Mouse (Mus musculus) gastrocnemius, postnatal 14 days (tissue): Measurements from ENCODE around the gene Pard3. TPM values are rescaled to one million over a fixed set of nuclear protein-coding genes. Genes with fewer than 3 reads are reported as not detected.

Source experiments
- DNase-seq: peaks from one replicate; pipeline ENCODE4 v3.0.0; 2021; ENCODE audit warnings: mixed read lengths
- intact Hi-C: fragments of 180-260 bp; cut with DNase I; formaldehyde crosslinking; loops from one replicate; pipeline ENCODE4 v1.15.1; 2025; ENCODE audit warnings: low total_unique reads
- total RNA-seq, 2 experiments: library from RNA; stranded (reverse); gene quantifications; 2 replicates each; pipeline ENCODE4 v1.2.3; 2021

Gene Pard3
- total RNA-seq, 2 experiments from 2014 or later, result 23.9 to 25.7 TPM

DNA sequence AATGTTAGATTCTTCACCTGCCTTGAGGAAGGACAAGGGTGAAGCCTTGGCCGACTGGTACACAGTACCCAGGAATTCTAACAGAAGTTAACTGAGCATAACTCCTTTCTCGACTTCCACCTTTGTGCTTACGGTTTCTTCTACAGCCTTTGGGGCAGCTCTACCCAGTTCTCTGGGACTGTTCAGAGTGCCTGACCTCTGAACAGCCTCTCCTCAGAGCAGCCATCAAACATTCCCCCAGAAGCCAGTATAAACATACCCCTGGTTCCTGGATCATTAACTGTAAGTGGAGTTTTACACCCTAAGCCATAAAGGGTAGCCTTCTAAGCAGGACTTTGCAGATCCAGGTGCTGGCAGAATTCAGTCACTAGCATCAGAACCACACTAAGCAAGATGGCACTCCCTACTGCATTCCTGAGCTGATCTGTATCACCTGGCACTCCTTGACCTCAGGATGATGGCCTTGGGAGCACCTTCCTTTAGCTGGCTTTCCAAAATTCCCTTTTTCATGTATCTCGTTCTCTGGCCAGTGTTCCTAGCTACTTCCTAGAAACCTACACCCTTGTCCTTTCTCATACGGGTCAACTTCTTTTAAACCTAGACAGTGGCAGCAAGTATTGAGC, 374.0 kb downstream of the Pard3 start:
- no peak for DNase-seq
- intact Hi-C loops, result loop anchor here (10.0 kb wide), 2 partner anchors 927 to 1047 kb away; no protein-coding TSS in a partner anchor

DNA sequence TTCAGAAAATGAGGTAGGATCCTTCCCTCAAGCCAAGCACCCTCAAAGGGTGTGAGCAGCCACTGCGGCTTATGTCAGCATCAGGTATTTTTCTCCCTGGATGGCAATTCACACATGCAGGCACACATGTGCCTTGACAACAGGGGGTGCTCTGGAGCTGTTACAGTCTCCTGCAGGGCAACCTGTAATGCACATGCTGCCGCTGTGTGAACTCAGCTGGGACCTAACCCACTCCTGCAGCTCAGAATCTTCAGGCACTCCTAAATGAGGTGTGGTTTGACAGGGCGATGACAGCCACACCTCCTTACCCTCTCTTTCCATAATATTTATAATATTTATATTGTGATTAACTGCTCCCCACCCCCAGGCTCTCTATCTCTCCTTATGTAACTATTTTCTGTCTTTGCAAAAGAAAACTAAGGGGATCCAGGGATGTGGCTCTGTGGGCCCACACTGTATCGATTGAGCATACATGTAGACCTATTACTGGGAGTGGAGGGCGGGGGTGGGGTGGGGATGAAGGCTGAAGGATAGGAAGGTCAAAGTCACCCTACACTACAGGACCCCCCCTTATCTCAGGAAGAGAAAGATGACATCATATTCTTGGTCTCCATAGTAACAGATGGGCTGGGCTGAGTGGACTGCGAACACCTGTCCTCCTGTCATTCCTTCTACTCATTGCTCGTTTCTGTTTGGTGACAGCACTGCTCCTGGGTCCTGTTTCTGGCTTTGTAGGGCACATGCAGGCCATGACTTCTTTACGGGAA, 375.1 kb downstream of the Pard3 start:
- peak; percentile 40 for DNase-seq
- intact Hi-C loops, result loop anchor here (10.0 kb wide), 2 partner anchors 926 to 1046 kb away; no protein-coding TSS in a partner anchor

DNA sequence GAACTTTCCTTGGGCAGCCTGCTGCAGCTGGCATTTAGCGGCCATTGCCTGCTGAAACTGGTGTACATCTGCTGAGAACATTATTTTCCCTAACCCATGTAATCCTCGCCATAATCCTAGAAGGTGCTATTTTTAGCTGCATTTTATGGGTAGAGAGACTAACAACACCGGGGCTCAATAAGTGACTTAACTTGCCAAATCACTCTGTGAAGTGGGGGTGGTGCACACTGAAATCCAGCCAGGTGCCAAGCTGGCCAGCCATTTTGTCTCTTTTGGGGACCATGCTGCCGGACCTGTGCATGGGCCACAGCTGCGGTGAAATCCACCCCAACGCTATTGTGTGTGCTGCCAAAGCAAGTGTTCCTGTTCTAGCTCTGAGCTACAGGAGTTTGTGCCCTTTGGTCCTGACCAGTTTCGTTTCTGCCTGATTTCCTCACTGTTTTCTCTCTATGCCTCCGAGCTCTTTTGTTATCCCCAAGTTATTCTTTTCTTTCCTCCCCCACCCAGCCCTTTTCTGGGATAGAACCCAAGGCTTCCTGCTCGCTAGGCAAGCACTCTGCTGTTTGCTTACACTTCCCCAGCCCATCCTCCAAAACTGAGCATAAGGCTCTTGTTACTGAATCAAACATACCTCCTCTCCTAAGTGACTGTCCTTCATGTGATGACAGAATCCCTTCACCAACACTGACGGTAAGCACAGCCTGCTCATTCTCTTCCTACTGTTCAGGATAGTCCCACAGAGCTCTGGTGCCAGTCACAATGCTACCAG, 375.9 kb downstream of the Pard3 start:
- intact Hi-C loops, result loop anchor here (10.0 kb wide), 2 partner anchors 925 to 1045 kb away; no protein-coding TSS in a partner anchor
- peak; percentile 39 for DNase-seq

DNA sequence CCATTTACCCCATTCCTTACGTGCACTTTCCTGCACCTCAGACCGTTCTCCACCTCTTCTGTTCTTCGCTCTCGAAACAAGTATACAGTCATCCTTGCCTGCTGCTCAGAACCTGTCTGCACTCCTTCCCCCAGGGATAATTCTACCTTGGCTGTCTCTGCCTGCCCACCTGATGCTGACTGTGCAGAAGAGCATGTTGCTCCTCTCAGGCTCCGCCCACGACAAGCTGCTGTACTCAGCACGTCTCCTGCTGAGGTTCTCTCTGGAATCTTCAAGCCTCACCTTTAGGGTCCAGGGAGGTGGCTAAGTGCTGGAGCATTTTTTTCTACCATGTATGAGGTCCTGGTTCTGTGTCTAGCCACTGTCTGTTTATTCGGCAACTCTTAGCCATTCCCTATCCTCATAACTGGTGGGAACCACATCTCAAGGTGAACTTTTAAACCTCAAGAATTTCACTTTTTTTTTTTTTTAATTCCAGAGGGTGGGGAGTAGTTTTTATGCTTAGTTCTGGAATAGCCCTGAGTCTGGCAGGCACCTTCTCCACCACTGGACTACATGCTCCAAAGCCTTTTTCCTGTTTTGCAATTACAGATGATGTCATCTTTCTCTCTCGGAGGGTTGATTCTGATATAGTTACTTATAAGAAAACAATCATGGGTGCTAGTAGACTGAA, 376.6 kb downstream of the Pard3 start:
- DNase-seq, result no peak
- intact Hi-C loops, result no loop called here

DNA sequence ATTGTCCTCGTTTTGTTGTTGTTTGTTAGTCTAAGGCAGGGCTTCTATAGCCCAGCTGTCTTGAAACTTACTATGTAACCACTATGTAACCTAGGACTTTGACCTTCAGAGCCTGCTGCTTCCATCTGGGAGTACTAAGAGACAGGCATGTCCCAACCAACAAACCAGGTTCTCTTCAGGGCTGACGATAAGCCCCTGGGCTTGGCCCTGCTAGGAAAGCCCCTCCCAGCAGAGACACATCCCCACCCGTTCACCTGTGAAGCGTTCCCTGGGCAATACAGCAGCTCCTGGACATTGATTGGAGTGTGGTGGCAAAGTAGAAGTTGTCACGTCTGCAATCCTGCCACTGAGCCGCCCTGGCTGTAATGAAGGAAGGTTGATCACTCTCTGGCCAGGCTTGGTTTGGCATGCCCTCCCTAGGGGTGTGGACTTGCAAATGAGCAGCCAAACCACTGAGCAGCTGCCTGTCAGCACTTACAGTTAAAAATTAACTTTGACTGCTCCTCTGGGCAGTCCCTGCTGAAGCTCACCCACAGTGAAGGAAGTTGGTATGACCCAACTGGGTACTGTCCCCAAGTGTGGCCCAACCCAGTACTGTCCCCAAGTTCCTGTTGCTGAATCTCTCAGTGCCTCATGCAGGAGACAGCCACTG, 377.3 kb downstream of the Pard3 start:
- DNase-seq, result peak; percentile 75
- intact Hi-C loops, result no loop called here

DNA sequence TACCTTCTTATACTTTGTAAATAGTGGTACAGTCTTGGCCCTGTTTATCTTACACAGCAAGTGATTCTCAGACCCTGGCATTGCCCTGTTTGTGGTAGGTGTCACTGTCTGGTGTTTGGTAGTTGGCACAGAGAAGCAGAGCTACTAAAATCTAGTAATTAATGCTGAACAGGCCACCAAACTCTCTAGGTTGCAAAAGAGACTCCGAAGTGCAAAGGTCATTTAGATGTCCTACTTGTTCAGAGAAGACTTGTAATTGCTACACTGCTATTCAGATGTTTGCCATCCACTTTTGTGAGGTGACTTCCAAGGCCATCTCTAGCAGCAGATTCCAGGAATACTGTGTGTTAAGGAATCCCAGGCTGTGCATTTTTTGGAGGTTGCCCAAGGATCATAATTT, 383.7 kb downstream of the Pard3 start:
- intact Hi-C loops, result no loop called here
- DNase-seq, result no peak

DNA sequence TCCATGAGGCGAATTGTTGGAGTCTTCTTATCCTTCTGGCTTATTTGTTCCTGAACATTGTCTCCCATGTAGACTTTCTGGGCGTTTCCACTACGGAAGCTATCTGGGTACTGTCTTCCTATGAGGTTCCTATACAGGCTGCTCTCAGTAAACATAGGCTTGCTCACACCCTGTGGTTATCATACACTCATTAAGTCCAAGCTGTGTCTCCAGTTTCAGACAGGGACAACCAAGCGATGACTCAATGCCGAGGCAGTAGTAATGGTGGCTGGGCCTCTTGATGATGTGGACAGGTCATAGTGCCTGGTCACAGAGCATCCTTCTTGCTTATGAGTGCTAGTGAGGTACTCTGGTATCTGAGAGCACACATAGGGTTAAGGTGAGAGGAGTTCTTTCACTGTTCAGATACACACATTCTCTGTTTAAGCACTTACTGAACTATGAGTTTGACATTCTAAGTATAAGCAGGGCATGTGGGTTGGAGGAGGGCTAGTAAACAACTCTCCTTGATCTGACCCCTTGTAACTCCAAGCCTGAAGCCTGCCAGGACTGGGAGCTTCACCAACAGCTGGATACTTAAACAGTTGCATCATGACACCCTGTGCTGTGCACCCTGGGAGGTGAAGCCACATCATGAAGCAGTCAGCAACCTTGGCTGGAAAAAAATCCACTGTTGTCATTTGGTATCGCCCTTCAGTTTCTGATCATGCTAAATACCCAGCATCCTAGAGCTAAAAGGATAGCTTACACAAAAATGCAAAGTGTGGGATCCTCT, 385.6 kb downstream of the Pard3 start:
- intact Hi-C loops, result no loop called here
- DNase-seq, result no peak

DNA sequence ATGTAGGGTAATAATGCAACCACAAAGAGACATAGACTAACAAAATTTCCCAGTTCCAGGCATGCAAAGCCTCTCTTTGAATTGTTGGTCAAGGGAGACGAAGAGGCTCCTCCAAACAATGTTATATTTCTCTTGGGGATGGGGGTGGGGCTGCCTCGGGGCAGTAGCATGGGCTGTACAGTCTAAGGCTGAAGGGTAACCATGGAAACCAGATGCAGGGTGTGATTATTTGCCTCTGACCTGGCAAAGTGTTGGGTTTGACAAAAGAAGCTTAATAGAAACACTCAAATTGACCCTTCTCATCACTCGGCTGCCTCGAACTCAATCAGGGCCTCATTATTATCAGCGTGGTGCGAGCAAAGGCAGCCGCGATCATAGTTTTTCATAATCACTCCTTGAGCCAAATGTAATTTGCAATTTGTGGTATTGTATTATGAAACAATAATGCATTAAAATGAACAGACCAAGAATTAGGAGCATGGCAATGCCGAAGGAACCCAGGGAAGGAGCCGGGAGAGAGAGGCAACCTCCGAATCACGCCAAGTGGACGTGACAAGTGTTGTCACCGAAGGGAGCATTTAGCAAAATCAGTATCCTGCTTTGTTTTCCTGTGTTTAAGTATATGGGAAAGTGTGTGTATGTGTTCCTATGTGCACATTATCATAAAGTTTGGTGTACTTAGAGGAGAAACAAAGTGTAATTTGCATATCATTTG, 387.4 kb downstream of the Pard3 start:
- intact Hi-C loops, result no loop called here
- DNase-seq, result no peak

DNA sequence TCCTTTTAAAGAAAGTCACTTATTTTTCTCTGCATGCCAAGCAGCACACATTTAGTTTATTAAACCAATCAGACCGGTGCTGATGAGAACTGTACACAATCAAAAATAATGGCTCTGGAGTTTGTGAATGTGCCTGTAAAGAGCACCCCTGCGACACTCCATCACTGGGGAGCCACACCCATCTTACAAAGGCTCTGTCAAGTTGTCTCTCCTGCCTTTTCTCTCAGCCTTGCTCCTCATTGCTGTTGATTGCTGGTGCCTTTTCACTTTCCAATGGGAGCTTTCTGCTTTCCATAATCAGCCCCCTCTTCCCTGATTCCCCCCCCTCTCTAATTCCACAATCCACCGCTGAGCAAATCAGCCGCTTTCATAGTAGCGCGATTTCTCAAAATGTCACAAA, 388.7 kb downstream of the Pard3 start:
- intact Hi-C loops, result no loop called here
- DNase-seq, result no peak

DNA sequence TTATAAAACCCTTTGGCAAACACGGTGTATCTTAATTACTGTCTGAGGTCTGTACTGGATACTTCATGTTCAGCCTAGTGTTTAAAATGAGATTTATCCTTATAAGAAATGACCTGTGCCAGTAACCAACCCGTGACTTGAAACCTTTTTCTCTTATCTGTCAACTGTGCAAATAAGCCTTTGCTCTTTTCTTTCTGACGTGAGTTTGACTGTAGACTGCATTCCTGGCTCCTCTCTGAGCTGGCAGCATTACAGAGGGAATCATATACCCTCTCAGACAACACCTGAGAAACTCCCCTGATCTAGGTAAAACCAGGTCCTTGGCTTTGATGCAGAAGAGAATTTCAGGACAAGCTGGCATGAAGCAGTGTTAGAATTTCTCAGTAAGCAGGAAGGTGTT, 394.2 kb downstream of the Pard3 start:
- DNase-seq, result no peak
- intact Hi-C loops, result no loop called here

DNA sequence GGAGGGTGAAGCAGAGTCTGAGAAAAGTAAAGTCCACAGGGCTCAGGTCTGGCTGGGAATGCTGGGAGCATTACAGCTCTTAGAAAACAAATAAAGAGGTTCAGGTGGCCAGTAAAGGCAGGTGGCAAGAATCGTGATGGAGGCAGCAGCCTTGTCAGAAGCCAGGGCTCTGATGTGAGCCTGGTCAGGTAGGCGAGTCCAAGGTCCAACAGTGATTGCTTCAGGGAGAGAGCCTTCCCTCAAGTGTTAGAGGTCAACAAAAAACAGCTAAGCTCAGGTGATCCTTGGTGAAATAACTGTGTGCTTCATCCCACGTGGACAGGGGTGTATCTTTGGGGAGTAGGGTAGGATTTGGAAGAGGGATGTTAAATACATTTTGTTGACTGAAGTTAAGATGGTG, 397.5 kb downstream of the Pard3 start:
- intact Hi-C loops, result no loop called here
- DNase-seq, result no peak

DNA sequence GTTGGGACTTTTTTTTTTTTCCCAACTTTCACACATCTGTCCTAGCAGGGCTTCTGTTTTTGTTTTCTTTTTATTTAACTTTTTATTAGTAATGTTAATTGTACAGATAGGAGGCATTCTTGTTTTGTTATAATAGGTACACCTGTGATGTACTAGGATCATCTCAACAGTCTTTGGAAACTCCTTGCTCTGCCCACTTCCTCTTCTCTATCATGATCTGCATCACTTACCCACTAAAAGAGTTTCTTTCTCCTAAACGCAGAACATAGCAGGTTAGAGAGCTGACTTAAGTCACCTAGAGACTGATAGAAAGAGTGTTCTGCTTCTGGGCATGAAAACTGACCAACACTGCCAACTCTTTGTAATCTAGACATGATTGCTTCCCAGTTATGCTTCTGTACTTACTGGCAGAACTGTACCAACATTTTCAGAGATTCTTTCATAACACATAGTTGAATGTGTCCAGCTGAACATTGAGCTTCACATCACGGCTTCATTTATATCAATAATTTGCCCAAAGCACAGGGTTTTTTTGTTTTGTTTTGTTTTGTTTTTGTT, 398.8 kb downstream of the Pard3 start:
- intact Hi-C loops, result no loop called here

DNA sequence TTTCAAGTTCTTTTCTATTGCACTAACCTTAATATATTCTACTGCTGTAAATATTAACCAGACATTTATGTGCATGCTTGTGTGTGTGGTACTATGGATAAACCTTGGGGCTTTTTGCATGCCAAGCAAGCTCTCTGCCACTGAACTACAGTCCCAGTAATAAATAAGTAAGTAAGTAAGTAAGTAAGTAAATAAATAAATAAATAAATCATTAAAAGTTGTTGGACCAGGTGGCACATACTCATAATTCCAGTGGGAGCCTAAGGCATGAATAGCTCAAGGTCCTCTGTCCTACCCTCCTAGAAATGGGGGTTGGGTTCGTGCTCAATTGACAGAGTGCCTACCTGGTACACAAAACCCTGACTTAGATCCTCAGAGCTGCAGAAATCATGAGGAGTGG, 400.6 kb downstream of the Pard3 start:
- no peak for DNase-seq
- intact Hi-C loops, result no loop called here

More for the DNA sequence above, 398.8 kb downstream of the Pard3 start:
- no peak for DNase-seq

DNA sequence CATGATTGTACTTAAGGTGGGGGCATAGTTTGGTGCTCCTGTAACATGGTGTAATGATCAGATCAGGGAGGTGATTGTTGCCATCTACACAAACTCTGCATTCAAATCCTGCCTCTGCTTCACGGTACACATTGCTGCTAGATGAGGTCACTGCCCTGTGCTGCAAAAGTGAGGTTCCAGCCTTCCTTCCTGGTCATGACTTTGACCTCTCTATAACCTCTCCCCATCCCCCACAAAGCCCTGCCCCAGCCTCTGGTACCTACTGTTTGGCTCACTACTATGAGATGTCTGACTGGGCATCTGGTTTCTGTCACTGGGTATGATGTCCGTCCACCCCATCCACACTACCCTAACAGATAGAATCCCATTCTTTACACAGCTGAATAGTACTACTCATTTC, 408.5 kb downstream of the Pard3 start:
- no peak for DNase-seq
- intact Hi-C loops, result no loop called here

DNA sequence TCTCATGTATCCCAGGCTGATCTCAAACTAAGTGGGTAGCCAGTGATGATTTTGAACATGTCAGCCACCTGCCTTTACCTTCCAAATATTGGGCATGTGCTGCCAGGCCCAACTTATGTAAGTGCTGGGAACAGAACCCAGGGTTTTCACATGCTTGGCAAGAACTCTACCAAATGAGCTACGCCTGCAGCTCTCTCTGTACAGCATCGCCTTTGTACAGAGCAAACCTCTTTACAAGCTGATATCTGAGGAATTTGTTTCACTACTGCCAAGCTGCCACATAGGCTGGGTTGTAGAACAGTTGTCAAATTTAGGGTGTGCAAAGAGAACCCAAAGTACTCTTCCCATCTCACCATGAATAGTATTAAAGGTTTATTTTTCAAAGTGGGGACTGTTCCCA, 416.3 kb downstream of the Pard3 start:
- no peak for DNase-seq
- intact Hi-C loops, result no loop called here

DNA sequence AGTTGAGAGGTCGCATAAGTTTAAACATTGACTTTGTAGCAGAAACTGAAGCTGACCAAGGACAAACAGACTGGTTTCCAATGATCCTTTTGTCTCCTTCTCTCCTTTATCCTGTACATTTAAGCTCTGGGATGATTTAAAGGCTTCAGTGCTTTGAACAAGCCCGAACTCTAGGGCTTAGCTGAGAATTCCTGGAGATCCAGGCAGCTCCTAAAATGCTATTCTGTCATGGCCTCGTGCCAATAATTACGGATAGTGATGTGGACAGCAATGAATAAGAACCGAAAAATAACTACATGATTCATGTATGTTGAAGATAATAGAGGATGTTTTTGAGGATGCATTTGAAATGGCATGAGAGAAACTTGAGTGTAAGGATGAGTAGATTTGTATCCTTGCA, 421.9 kb downstream of the Pard3 start:
- DNase-seq, result no peak
- intact Hi-C loops, result no loop called here

DNA sequence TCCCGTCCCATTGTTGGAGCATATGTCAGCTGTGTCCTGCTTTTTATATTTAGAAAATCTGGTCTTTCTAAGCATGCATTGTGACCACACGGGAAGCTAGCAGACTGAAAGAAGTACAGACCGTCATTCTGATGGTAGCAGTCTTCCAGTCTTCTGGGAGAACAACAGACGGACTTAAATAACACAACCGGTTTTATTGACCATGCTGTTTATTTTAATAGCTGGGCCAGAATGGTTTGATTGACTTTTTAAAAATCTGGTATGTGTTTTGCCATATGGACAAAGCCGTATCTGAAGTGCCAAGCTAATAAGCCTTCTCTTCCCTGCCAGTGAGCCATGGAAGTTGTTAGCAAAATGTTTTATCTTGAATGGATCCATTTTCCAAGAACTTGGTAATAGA, 428.3 kb downstream of the Pard3 start:
- no peak for DNase-seq
- intact Hi-C loops, result no loop called here
